Mouse (Mus musculus) 3134 (cell line): ENCODE measurements around the gene Bdkrb2.

Experiments
- DNase-seq: peaks from one replicate; pipeline ENCODE4 v3.0.0-alpha.2; 2011; ENCODE audit warnings: low spot score; ENCODE audit not compliant: insufficient read length; ENCODE audit errors: extremely low read depth

Gene Bdkrb2

DNA sequence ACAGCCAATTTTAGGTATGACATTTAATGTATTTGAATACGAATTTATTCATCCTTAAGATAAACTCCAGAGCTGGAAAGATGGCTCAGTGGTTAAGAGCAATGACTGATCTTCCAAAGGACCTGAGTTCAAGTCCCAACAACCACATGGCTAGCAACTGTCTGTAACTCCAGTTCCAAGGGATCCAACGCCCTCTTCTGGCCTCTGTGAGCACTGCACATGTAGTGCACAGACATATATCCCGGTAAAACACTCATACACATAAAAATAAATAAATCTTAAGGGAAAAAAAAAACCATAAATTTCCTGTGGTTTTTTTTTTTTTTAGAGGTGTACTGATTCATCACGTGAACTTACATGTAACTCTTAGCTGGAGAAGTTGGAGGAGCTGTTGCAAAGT lies 74.5 kb downstream of the Bdkrb2 start:
- no peak for DNase-seq

DNA sequence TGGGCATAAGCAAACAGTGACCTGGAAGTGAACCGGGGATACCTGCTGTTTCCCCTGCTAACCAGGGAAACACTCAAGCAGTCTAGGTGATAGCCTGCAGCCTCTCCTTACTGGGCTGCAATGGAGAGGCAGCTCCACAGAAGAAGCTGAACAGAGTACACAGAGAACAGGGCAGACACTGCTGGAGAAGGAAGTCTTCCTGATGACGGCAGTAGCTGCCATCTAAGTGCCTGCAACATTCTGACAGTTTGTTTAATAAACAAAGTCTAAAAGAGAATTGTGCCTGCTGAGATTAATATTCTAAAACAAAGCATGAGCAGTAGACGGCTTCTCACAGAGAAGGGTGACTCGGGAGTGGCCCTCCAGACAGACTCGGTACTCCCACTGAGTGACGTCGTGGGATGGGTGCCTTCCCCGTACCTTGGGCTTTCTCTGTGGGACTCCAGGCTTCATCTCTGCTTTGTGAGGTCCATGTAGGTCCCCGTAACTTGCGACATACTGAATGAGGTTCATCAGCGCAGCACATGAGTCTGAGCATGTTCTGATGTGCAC lies 79.8 kb downstream of the Bdkrb2 start:
- no peak for DNase-seq
